Mouse (Mus musculus) midbrain, embryonic 13.5 days (tissue): Measurements from ENCODE around the gene Sult1d1. TPM values are rescaled to one million over a fixed set of nuclear protein-coding genes. Genes with fewer than 3 reads are reported as not detected.
"Not testable (repeated sequence)": the region's sequence is repeated elsewhere in the genome, so short reads cannot be mapped to it uniquely, and the experiment has no call there.

ENCODE experiments used
- ATAC-seq: fragments of 200-750 bp; cut with Nextera tagmentation; 2 replicates; pipeline ENCODE4 v1.8.0; 2017; ENCODE audit warnings: mild to moderate bottlenecking, moderate TSS enrichment, moderate library complexity
- H3K27ac ChIP-seq: fragments of 300-500 bp; sonication (generic); 2 replicates; pipeline ENCODE4 v1.5.1; 2015; ENCODE audit warnings: inconsistent platforms, mild to moderate bottlenecking, moderate library complexity
- H3K27me3 ChIP-seq: fragments of 300-500 bp; sonication (generic); 2 replicates; pipeline ENCODE4 v1.6.1; 2015; ENCODE audit warnings: mild to moderate bottlenecking, inconsistent platforms
- H3K36me3 ChIP-seq: fragments of 300-500 bp; sonication (generic); 2 replicates; pipeline ENCODE4 v1.6.1; 2015; ENCODE audit warnings: mild to moderate bottlenecking, inconsistent platforms
- H3K4me1 ChIP-seq: fragments of 300-500 bp; sonication (generic); replicated peaks from 2 replicates; pipeline ENCODE4 v1.6.1; 2015; ENCODE audit warnings: inconsistent platforms
- H3K4me2 ChIP-seq: fragments of 300-500 bp; sonication (generic); replicated peaks from 2 replicates; pipeline ENCODE4 v1.6.1; 2015; ENCODE audit warnings: moderate library complexity, mild to moderate bottlenecking, inconsistent platforms
- H3K4me3 ChIP-seq: fragments of 300-500 bp; sonication (generic); replicated peaks from 2 replicates; pipeline ENCODE4 v1.5.1; 2015; ENCODE audit warnings: mild to moderate bottlenecking, inconsistent platforms
- H3K9ac ChIP-seq: fragments of 300-500 bp; sonication (generic); replicated peaks from 2 replicates; pipeline ENCODE4 v1.6.1; 2015; ENCODE audit warnings: mild to moderate bottlenecking, inconsistent platforms
- H3K9me3 ChIP-seq: fragments of 300-500 bp; sonication (generic); 2 replicates; pipeline ENCODE4 v1.6.1; 2016; ENCODE audit warnings: mild to moderate bottlenecking, inconsistent platforms
- WGBS: fragments of 180-500 bp; shearing (Covaris S2); methylation state at CpG from one replicate; pipeline ENCODE4 v1.1.7; 2015; 5-methylcytosine and 5-hydroxymethylcytosine counted together
- microRNA-seq: library from miRNA; unstranded; fragments of <30 nt; microRNA quantifications from one replicate; pipeline ENCODE4, GENCODE M21; 2016
- polyA plus RNA-seq: library from polyadenylated mRNA; unstranded; fragments of >200 nt; fragmentation: Nextera tagmentation; extraction: Ambion mirVana; gene quantifications from 2 replicates; pipeline ENCODE4 v1.2.1, GENCODE M21; 2015

Sult1d1 gene
- polyA plus RNA-seq, 1 experiment from 2014 or later = not detected

- WGBS = 81% methylated on average over 4 of the region's 4 CpGs
- Histone ChIP-seq H3K4me1 (no peaks in the 10 kb centered on the region), H3K9me3 (no peaks in the 10 kb centered on the region), H3K36me3 (no peaks in the 10 kb centered on the region), H3K27ac (no peak overlapping the region), H3K4me2 (no peak overlapping the region), H3K4me3 (no peak overlapping the region), H3K9ac (no peak overlapping the region), H3K27me3 (no peaks in the 10 kb centered on the region)
- ATAC-seq = no peak
These were observed 6.3 kb downstream of the Sult1d1 start for GRCm38 (mm10) chr5:87562526-87562925.

GRCm38 (mm10) chr5:87560145-87560544 is 8.7 kb downstream of the Sult1d1 start:
- 78% methylated on average over 5 of the region's 5 CpGs for WGBS
- no peak overlapping the region for H3K4me3 ChIP-seq
- H3K27me3 ChIP-seq = no peaks in the 10 kb centered on the region
- H3K36me3 ChIP-seq = no peaks in the 10 kb centered on the region
- H3K9me3 ChIP-seq = no peaks in the 10 kb centered on the region
- no peak overlapping the region for H3K9ac ChIP-seq
- no peak overlapping the region for H3K4me2 ChIP-seq
- no peak for ATAC-seq
- H3K27ac ChIP-seq = no peak overlapping the region
- no peaks in the 10 kb centered on the region for H3K4me1 ChIP-seq

- Histone ChIP-seq H3K36me3 (no peaks in the 10 kb centered on the region), H3K4me3 (no peak overlapping the region), H3K27ac (no peak overlapping the region), H3K4me1 (no peaks in the 10 kb centered on the region), H3K4me2 (no peak overlapping the region), H3K27me3 (no peaks in the 10 kb centered on the region), H3K9me3 (no peaks in the 10 kb centered on the region), H3K9ac (no peak overlapping the region)
- WGBS = 40% methylated on average over 1 of the region's 1 CpGs
- ATAC-seq = no peak
These were observed 17.9 kb downstream of the Sult1d1 start for GRCm38 (mm10) chr5:87550935-87551334.

- no peaks in the 10 kb centered on the region for H3K4me1 ChIP-seq
- H3K4me3 ChIP-seq = no peak within 1 kb of the TSS
- H3K36me3 ChIP-seq = no peaks in the 10 kb centered on the region
- H3K27me3 ChIP-seq = no peaks in the 10 kb centered on the region
- no peak within 1 kb of the TSS for H3K4me2 ChIP-seq
- WGBS = 89% methylated on average over 2 of the region's 2 CpGs
- no peak within 1 kb of the TSS for H3K9ac ChIP-seq
- no peaks in the 10 kb centered on the region for H3K9me3 ChIP-seq
- no peak within 1 kb of the TSS for H3K27ac ChIP-seq
- no peak for ATAC-seq
These were observed 30.7 kb downstream of the Sult1d1 start, which contains the start of gene Sult1b1 for GRCm38 (mm10) chr5:87538111-87538510. TSS of gene Sult1b1 (minus strand) at chr5:87538195.

GRCm38 (mm10) chr5:87535994-87536644 is 32.7 kb downstream of the Sult1d1 start:
- no peak for ATAC-seq
- WGBS = 39% methylated on average over 4 of the region's 4 CpGs
- no peaks in the 10 kb centered on the region for H3K36me3 ChIP-seq
- H3K9me3 ChIP-seq = no peaks in the 10 kb centered on the region
- H3K27me3 ChIP-seq = no peaks in the 10 kb centered on the region
- no peak overlapping the region for H3K9ac ChIP-seq
- no peaks in the 10 kb centered on the region for H3K4me1 ChIP-seq
- no peak overlapping the region for H3K4me3 ChIP-seq
- H3K27ac ChIP-seq = no peak overlapping the region
- H3K4me2 ChIP-seq = no peak overlapping the region

GRCm38 (mm10) chr5:87532288-87532687 is 36.5 kb downstream of the Sult1d1 start:
- Histone ChIP-seq H3K4me2 (no peak overlapping the region), H3K4me1 (no peaks in the 10 kb centered on the region), H3K9ac (no peak overlapping the region), H3K27ac (no peak overlapping the region), H3K36me3 (no peaks in the 10 kb centered on the region), H3K9me3 (no peaks in the 10 kb centered on the region), H3K4me3 (no peak overlapping the region), H3K27me3 (no peaks in the 10 kb centered on the region)
- ATAC-seq = no peak
- WGBS = 71% methylated on average over 2 of the region's 2 CpGs

GRCm38 (mm10) chr5:87523561-87523960 is 45.3 kb downstream of the Sult1d1 start:
- H3K9me3 ChIP-seq, H3K9ac ChIP-seq, H3K4me1 ChIP-seq, H3K36me3 ChIP-seq, H3K27ac ChIP-seq, H3K4me2 ChIP-seq, ATAC-seq, H3K27me3 ChIP-seq, H3K4me3 ChIP-seq: not testable (repeated sequence)
- 87% methylated on average over 2 of the region's 2 CpGs for whole genome bisulfite sequencing

- ATAC-seq = no peak
- WGBS = 54% methylated on average over 4 of the region's 4 CpGs
These were observed 62.9 kb downstream of the Sult1d1 start for GRCm38 (mm10) chr5:87505776-87506458.

More at GRCm38 (mm10) chr5:87505776-87506458, 62.9 kb downstream of the Sult1d1 start:
- no peaks in the 10 kb centered on the region for H3K27me3 ChIP-seq
- no peak overlapping the region for H3K4me2 ChIP-seq
- H3K9me3 ChIP-seq = no peaks in the 10 kb centered on the region
- no peaks in the 10 kb centered on the region for H3K36me3 ChIP-seq
- H3K9ac ChIP-seq = no peak overlapping the region
- no peak overlapping the region for H3K4me3 ChIP-seq
- H3K4me1 ChIP-seq = no peaks in the 10 kb centered on the region
- H3K27ac ChIP-seq = no peak overlapping the region

Small RNA genes within 50 kb of the gene (microRNA-seq; reads per million reads assigned to microRNA genes)
- gene Mir3969 = not detected

Other genes starting within 250 kb of the Sult1d1 start
- not detected in 2 replicates for gene Ugt2a3, start 231.8 kb downstream of the Sult1d1 start, polyA plus RNA-seq
- gene Ugt2b38, start 144.8 kb downstream of the Sult1d1 start, polyA plus RNA-seq = not detected in 2 replicates
- gene Ugt2a2, start 86.8 kb downstream of the Sult1d1 start, polyA plus RNA-seq = not detected in 2 replicates
- not detected in 2 replicates for gene Gm43638, start 82.2 kb downstream of the Sult1d1 start, polyA plus RNA-seq
- gene Ugt2a1, start 78.2 kb downstream of the Sult1d1 start, polyA plus RNA-seq = not detected in 2 replicates
- gene Sult1b1, start 30.8 kb downstream of the Sult1d1 start, polyA plus RNA-seq = not detected in 2 replicates
- gene Sult1e1, start 22.6 kb upstream of the Sult1d1 start, polyA plus RNA-seq = not detected in 2 replicates
- gene Csn1s1, start 97.2 kb upstream of the Sult1d1 start, polyA plus RNA-seq = not detected in 2 replicates
- gene Csn2, start 130.6 kb upstream of the Sult1d1 start, polyA plus RNA-seq = not detected in 2 replicates
- gene Csn1s2a, start 205.5 kb upstream of the Sult1d1 start, polyA plus RNA-seq = not detected in 2 replicates
- not detected in 2 replicates for gene Csn1s2b, start 239.1 kb upstream of the Sult1d1 start, polyA plus RNA-seq